Mouse (Mus musculus) testis, adult 2 months (tissue): ENCODE measurements at regions not wholly inside any gene's neighbourhood (a gene's known extent, or its start where the extent isn't known, plus 50 kb on each side); places are given as distances from the start of the nearest gene placed in this dataset.

Experiments
- H3K27ac ChIP-seq: fragments of 200-500 bp; 2 replicates; pipeline ENCODE4 v1.5.1; 2012; ENCODE audit warnings: low read depth, low read length; ENCODE audit not compliant: control insufficient read depth, insufficient read depth
- H3K27me3 ChIP-seq: fragments of 200-500 bp; 2 replicates; pipeline ENCODE4 v1.6.1; 2012; ENCODE audit warnings: mild to moderate bottlenecking, low read length, moderate library complexity; ENCODE audit not compliant: control insufficient read depth, insufficient read depth
- H3K36me3 ChIP-seq: fragments of 200-500 bp; 2 replicates; pipeline ENCODE4 v1.6.1; 2012; ENCODE audit warnings: mild to moderate bottlenecking, low read length; ENCODE audit not compliant: control insufficient read depth, insufficient read depth
- H3K4me1 ChIP-seq: fragments of 200-500 bp; 2 replicates; pipeline ENCODE4 v1.6.1; 2012; ENCODE audit warnings: low read length; ENCODE audit not compliant: control insufficient read depth, insufficient read depth
- H3K4me3 ChIP-seq: fragments of 200-500 bp; 2 replicates; pipeline ENCODE4 v1.5.1; 2012; ENCODE audit warnings: low read depth, mild to moderate bottlenecking, low read length, moderate library complexity, mixed read lengths; ENCODE audit not compliant: control insufficient read depth
- CTCF ChIP-seq: fragments of 200-500 bp; IDR thresholded peaks from 2 replicates; pipeline ENCODE4 v1.5.1; 2012; ENCODE audit warnings: low read depth, mild to moderate bottlenecking, inconsistent platforms, low read length, moderate library complexity; ENCODE audit not compliant: control insufficient read depth, insufficient read depth, insufficient replicate concordance
- POLR2A ChIP-seq: fragments of 200-500 bp; IDR thresholded peaks from 2 replicates; pipeline ENCODE4 v1.6.1; 2012; ENCODE audit warnings: low read depth, mild to moderate bottlenecking, inconsistent platforms, low read length, moderate library complexity; ENCODE audit not compliant: control insufficient read depth

DNA sequence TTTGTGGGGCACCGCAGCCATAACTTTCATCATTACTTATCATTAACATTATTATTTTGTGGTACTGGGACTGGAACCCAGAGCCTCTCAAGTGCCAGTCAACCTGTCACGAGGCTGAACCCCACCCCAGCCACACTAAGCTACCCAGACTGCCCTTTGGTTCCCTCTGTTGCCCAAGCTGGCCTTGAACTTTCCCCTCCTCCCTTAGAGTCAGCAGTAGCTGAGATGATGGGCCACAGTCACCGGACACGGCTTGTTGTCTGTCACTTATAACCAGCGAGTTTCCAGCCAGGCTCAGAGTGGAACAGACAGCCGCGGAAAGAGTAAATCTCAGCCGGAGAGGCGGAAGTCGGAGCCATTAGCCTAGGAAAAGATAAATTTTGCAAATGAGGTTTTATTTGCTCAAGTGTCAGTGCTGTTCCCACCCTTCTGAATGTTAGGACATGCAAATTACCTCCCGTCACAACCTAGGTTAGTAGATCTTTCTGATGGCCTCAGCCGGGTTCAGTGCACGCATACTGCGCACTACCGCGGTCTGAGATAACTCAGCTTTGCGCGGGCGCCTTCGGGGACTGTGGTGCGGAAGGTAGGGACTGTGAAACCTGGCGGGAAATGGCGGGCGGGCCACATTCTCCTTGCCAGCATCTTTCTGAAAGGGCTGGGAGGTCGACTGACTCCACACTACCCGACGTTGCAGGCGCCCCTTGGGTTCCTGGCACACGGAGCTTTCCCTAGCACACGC, 152.7 kb downstream of the Bmp7 start:
- no peaks in the 10 kb centered on the region for H3K4me1 ChIP-seq
- H3K27ac ChIP-seq: no peak overlapping the region
- H3K4me3 ChIP-seq: no peak overlapping the region
- H3K36me3 ChIP-seq: no peaks in the 10 kb centered on the region
- TF ChIP-seq CTCF (no peak), POLR2A (no peak)
- no peaks in the 10 kb centered on the region for H3K27me3 ChIP-seq

DNA sequence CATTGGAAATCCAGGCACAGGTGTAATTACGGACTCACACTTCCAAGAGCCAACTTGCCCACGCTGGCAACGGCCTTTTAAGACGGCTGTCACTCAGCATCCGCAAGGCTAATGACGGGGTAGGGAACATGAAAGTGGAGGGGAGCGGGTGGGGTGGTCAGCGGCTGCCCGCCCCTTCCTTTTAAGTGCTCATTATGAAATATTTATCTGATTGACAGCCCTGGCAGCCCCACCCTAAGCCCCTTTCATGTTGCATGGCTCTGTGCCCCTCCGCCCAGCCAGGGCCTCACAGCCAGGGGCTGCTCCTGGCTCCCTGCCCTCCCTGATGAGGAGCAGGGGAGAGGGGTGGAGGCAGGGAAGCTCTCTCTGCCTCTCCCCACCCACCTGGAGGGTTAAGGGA, 150.9 kb downstream of the Bmp7 start:
- no peak for TF ChIP-seq CTCF
- TF ChIP-seq POLR2A: no peak
- no peaks in the 10 kb centered on the region for H3K4me1 ChIP-seq
- H3K4me3 ChIP-seq: no peak overlapping the region
- no peak overlapping the region for H3K27ac ChIP-seq
- no peaks in the 10 kb centered on the region for H3K27me3 ChIP-seq
- no peaks in the 10 kb centered on the region for H3K36me3 ChIP-seq

DNA sequence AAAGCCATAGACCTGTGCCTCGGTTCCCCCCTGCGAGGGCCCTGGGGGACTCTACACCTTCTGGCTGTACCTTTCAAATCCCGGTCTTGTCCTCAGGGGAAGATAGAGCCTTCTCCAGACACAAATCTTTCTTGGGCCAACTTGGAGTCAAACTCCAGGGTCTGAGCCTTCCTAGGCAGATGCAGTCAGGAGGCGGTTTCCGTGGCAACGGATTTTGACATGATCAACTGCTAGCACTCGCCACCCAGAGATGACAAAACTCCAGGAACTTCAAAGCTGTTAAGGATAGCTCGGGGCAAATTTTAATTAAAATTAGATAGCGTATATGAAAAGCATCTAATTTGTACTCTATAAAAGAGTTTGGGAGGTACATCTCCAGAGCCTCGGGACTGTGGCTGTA, 147.6 kb downstream of the Bmp7 start:
- H3K4me3 ChIP-seq: no peak overlapping the region
- H3K4me1 ChIP-seq: peaks cover 7% of the 10 kb centered on the region; the same call in 1 of the 2 replicates
- no peak for TF ChIP-seq CTCF
- TF ChIP-seq POLR2A: no peak
- H3K36me3 ChIP-seq: no peaks in the 10 kb centered on the region
- no peaks in the 10 kb centered on the region for H3K27me3 ChIP-seq
- H3K27ac ChIP-seq: no peak overlapping the region

DNA sequence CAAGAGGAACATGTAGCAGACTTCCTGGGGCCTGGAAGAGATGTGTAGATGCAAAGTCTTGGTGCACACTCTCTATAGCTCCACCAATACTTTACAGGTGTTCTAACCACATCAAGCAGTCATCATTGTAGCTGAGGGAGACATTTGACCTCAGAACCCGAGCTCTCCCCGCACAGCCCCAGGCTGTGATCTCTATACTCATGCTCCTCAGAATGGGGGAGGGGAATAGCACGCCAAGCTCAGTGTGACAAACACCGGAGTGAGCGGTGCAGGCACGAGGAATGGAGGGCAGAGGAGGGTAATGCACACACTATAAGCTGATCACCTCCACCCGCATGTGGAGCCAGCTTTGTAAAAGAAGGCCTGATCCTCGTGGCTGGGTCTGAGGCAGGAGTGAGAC, 146.1 kb downstream of the Bmp7 start:
- H3K4me1 ChIP-seq: peaks cover 7% of the 10 kb centered on the region; the same call in 1 of the 2 replicates
- no peak overlapping the region for H3K27ac ChIP-seq
- no peak overlapping the region for H3K4me3 ChIP-seq
- no peaks in the 10 kb centered on the region for H3K36me3 ChIP-seq
- no peaks in the 10 kb centered on the region for H3K27me3 ChIP-seq
- no peak for TF ChIP-seq CTCF
- TF ChIP-seq POLR2A: no peak

DNA sequence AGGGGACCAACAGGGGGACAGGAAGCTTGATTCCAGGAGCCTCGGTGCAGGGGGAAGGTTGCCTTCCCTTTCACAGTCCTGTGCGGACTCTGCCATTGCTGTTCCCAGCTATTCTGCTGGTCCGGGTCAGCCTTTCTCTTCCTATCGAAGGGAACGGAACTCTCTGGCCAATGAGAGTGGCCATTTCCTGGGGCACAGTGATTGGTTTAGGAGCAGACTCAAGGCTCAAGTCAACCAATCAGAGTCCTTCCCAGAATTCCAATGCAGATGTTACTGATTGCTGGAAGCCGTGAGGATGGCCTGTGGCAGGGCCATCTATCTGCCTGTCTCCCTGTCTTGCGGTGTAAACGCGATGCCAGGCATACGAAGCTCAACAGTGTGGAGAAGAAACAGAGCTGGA, 145.3 kb downstream of the Bmp7 start:
- H3K27me3 ChIP-seq: no peaks in the 10 kb centered on the region
- TF ChIP-seq CTCF: no peak
- TF ChIP-seq POLR2A: no peak

DNA sequence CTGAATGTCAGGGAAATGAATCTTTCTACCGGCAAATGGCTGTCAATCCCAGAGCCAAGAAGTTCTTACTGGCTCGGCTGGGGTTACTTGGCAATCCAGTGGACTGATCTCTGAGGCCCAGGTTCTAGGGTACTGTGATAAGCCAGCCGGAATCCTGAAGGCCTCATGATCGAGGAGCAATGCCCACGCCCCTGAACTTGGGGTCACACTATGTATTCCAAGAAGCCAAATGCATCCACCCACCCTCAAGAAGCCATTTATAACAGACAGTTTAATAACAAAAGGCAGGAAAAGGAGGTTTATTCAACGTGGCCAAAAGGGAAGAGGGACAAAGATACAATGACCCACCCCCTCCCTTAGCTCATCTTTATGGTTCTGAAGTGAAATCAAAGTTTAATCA, 144.0 kb downstream of the Bmp7 start:
- TF ChIP-seq CTCF: no peak
- no peak for TF ChIP-seq POLR2A
- H3K27ac ChIP-seq: no peak overlapping the region
- H3K4me3 ChIP-seq: no peak overlapping the region
- peaks cover 7% of the 10 kb centered on the region; the same call in 1 of the 2 replicates for H3K4me1 ChIP-seq
- H3K27me3 ChIP-seq: no peaks in the 10 kb centered on the region
- H3K36me3 ChIP-seq: no peaks in the 10 kb centered on the region

More for the DNA sequence above, 145.3 kb downstream of the Bmp7 start:
- Histone ChIP-seq H3K4me3 (no peak overlapping the region), H3K4me1 (peaks cover 7% of the 10 kb centered on the region; the same call in 1 of the 2 replicates), H3K36me3 (no peaks in the 10 kb centered on the region), H3K27ac (no peak overlapping the region)

DNA sequence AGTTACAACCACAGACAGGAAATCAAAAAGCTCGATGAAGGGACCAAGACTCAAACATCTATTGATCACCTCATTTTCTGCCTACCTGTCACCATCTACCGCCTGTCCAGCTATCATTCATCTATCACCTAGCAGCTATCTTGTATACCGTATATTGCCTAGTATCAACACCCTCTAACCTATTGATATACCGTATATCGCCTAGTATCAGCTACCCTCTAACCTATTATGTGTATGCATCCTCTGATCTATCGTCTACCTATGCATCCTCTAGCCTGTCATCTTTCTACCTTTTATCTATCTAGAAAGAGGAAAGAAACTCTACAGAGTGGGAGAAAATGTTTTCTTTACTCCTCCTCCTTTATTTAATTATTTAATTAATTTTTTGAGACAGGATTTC, 143.2 kb downstream of the Bmp7 start:
- no peaks in the 10 kb centered on the region for H3K36me3 ChIP-seq
- peaks cover 7% of the 10 kb centered on the region; the same call in 1 of the 2 replicates for H3K4me1 ChIP-seq
- H3K27ac ChIP-seq: no peak overlapping the region
- no peak overlapping the region for H3K4me3 ChIP-seq
- H3K27me3 ChIP-seq: no peaks in the 10 kb centered on the region
- TF ChIP-seq CTCF (no peak), POLR2A (no peak)
